Mouse (Mus musculus) heart, embryonic 12.5 days (tissue): ENCODE data around the gene Trp53bp2. TPM values are rescaled to one million over a fixed set of nuclear protein-coding genes. Genes with fewer than 3 reads are reported as not detected.

Experiments used
- ATAC-seq: fragments of 200-750 bp; cut with Nextera tagmentation; 2 replicates; pipeline ENCODE4 v1.8.0; 2017; ENCODE audit warnings: moderate TSS enrichment, moderate library complexity; ENCODE audit not compliant: insufficient number of reproducible peaks, low FRiP score
- H3K27ac ChIP-seq: fragments of 300-500 bp; sonication (generic); 2 replicates; pipeline ENCODE4 v1.5.1; 2016; ENCODE audit warnings: mild to moderate bottlenecking, moderate library complexity; ENCODE audit not compliant: poor library complexity, severe bottlenecking
- H3K27me3 ChIP-seq: fragments of 300-500 bp; sonication (generic); replicated peaks from 2 replicates; pipeline ENCODE4 v1.6.1; 2016; ENCODE audit warnings: mild to moderate bottlenecking, moderate library complexity
- H3K36me3 ChIP-seq: fragments of 300-500 bp; sonication (generic); 2 replicates; pipeline ENCODE4 v1.6.1; 2016; ENCODE audit warnings: mild to moderate bottlenecking, moderate library complexity
- H3K4me1 ChIP-seq: fragments of 300-500 bp; sonication (generic); replicated peaks from 2 replicates; pipeline ENCODE4 v1.6.1; 2016; ENCODE audit warnings: mild to moderate bottlenecking
- H3K4me2 ChIP-seq: fragments of 300-500 bp; sonication (generic); 2 replicates; pipeline ENCODE4 v1.6.1; 2016; ENCODE audit warnings: mild to moderate bottlenecking, moderate library complexity
- H3K4me3 ChIP-seq: fragments of 300-500 bp; sonication (generic); 2 replicates; pipeline ENCODE4 v1.5.1; 2016; ENCODE audit warnings: mild to moderate bottlenecking
- H3K9ac ChIP-seq: fragments of 300-500 bp; sonication (generic); 2 replicates; pipeline ENCODE4 v1.6.1; 2016; ENCODE audit warnings: mild to moderate bottlenecking, moderate library complexity
- H3K9me3 ChIP-seq: fragments of 300-500 bp; sonication (generic); replicated peaks from 2 replicates; pipeline ENCODE4 v1.6.1; 2016; ENCODE audit warnings: mild to moderate bottlenecking, moderate library complexity
- WGBS: fragments of 180-500 bp; shearing (Covaris S2); methylation state at CpG from one replicate; pipeline ENCODE4 v1.1.7; 2016; 5-methylcytosine and 5-hydroxymethylcytosine counted together
- polyA plus RNA-seq: library from polyadenylated mRNA; unstranded; fragments of >200 nt; fragmentation: Nextera tagmentation; extraction: Ambion mirVana; gene quantifications from 2 replicates; pipeline ENCODE4 v1.2.1, GENCODE M21; 2016

Trp53bp2 gene
- polyA plus RNA-seq, 1 experiment from 2014 or later: 18.9 TPM

GRCm38 (mm10) chr1:182489803-182490452 lies 81.0 kb downstream of the Trp53bp2 start:
- Histone ChIP-seq H3K4me3 (0 out of 2 replicates have a peak overlapping the region, but pooled peaks have one; percentile 8), H3K9ac (peak overlapping the region; percentile 38; the same call in 1 of the 2 replicates), H3K27me3 (no peaks in the 10 kb centered on the region), H3K9me3 (no peaks in the 10 kb centered on the region), H3K27ac (peak overlapping the region; percentile 64), H3K4me2 (peak overlapping the region; percentile 50), H3K4me1 (peaks cover 17% of the 10 kb centered on the region), H3K36me3 (peaks cover 65% of the 10 kb centered on the region)
- peak; percentile 90 for ATAC-seq
- 11% methylated on average over 21 of the region's 21 CpGs for WGBS

- H3K36me3 ChIP-seq: peaks cover 59% of the 10 kb centered on the region
- H3K27ac ChIP-seq: peak overlapping the region; percentile 64
- peaks cover 21% of the 10 kb centered on the region for H3K4me1 ChIP-seq
- 74% methylated on average over 7 of the region's 7 CpGs for WGBS
- 0 out of 2 replicates have a peak overlapping the region, but pooled peaks have one; percentile 38 for H3K9ac ChIP-seq
- ATAC-seq: no peak
- no peak overlapping the region for H3K4me3 ChIP-seq
- no peaks in the 10 kb centered on the region for H3K27me3 ChIP-seq
- H3K9me3 ChIP-seq: no peaks in the 10 kb centered on the region
- H3K4me2 ChIP-seq: no peak overlapping the region
These were observed 81.6 kb downstream of the Trp53bp2 start for GRCm38 (mm10) chr1:182490568-182490967.

DNA sequence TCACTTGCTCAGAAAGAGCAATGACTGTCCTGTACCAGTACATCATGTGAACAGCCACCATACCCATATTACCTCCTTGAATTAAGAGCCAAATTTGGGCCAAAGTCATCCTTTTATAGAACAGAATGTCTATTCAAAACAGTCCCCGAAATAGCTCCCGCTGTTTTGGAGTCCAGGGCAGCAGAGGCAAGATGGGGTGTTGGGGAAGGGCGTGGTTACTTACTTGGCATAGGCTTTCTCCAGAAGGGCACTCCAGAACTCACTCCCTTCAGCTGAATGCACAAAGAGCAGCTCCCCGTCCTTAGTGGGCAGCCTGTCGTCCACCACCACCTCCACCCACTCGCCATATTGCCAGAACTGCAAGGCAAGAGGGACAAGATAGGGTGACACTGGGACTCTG lies 82.9 kb downstream of the Trp53bp2 start:
- Histone ChIP-seq H3K9me3 (no peaks in the 10 kb centered on the region), H3K4me1 (peaks cover 33% of the 10 kb centered on the region), H3K9ac (no peak overlapping the region), H3K27me3 (no peaks in the 10 kb centered on the region), H3K4me3 (no peak overlapping the region), H3K27ac (no peak overlapping the region), H3K4me2 (no peak overlapping the region), H3K36me3 (peaks cover 48% of the 10 kb centered on the region)
- no peak for ATAC-seq
- 89% methylated on average over 6 of the region's 6 CpGs for WGBS

DNA sequence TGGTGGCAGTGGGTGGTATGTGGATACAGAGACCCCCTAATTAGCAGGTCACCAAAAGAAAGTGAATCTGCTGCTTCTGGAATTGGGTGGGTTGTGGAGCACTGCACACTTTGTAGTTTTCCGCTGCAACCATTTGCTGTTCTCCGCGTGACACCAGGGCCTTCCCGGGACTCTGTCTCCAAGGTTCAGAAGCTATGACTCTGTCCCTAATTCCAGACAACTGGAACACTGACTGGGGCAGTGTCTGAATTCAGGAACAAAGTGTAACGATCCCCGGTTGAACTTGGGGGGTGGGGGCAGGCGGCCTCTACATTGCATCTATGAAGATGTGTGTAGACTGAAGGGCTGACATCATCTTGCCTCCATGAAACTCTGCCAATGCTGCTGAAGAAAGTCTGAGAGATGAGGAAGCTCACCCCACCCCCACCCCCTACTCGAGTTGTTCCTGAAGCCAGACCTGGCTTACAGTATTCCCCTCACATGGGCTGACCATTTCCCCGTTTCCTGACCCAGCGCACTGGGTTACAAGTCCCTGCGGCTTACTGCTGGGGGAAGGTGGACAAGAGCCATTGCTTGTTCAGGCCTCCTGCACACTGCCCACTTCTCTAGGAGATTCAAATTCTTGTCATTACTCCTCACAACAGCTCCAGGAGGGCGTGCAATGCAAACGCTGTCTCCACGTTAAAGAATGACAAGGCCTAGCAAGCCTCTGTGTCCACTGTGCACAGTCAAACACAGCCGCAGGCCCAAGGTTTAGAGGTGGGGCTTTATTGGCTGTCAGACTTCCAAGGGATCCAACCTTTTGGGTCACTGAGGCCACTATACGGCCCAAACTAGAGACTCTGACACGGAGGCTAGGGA lies 85.5 kb downstream of the Trp53bp2 start:
- no peak overlapping the region; the same call in 1 of the 2 replicates for H3K4me2 ChIP-seq
- no peaks in the 10 kb centered on the region for H3K9me3 ChIP-seq
- H3K9ac ChIP-seq: no peak overlapping the region; the same call in 1 of the 2 replicates
- H3K27me3 ChIP-seq: no peaks in the 10 kb centered on the region
- H3K4me1 ChIP-seq: peaks cover 54% of the 10 kb centered on the region
- peaks cover 26% of the 10 kb centered on the region for H3K36me3 ChIP-seq
- 54% methylated on average over 17 of the region's 17 CpGs for WGBS
- ATAC-seq: no peak
- H3K4me3 ChIP-seq: no peak overlapping the region
- H3K27ac ChIP-seq: peak overlapping the region; percentile 39; the same call in 1 of the 2 replicates

DNA sequence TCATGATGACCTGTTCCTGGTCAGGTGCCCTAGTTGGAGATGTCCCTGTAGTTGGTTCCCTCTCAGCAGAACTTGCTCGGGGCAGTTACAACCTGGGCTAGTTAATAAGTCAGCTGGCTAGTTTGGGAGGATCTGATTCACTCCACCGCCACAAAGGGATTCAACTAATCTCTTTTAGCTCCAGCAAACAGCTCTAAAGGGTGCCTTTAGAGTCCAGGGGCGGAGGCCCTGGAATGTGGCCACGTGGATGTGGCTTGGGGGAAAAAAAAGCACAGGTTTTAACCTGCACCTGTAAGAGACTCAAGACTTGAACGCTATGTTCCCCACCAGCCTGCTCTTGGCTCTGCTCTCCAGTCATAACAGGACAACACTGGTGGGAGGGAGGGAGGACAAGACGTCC lies 87.7 kb downstream of the Trp53bp2 start:
- peaks cover 67% of the 10 kb centered on the region for H3K4me1 ChIP-seq
- H3K27me3 ChIP-seq: no peaks in the 10 kb centered on the region
- H3K36me3 ChIP-seq: peaks cover 22% of the 10 kb centered on the region
- no peak for ATAC-seq
- H3K9ac ChIP-seq: 0 out of 2 replicates have a peak overlapping the region, but pooled peaks have one; percentile 25
- no peak overlapping the region for H3K4me3 ChIP-seq
- no peak overlapping the region for H3K27ac ChIP-seq
- WGBS: 58% methylated on average over 6 of the region's 6 CpGs
- H3K9me3 ChIP-seq: no peaks in the 10 kb centered on the region
- no peak overlapping the region for H3K4me2 ChIP-seq

DNA sequence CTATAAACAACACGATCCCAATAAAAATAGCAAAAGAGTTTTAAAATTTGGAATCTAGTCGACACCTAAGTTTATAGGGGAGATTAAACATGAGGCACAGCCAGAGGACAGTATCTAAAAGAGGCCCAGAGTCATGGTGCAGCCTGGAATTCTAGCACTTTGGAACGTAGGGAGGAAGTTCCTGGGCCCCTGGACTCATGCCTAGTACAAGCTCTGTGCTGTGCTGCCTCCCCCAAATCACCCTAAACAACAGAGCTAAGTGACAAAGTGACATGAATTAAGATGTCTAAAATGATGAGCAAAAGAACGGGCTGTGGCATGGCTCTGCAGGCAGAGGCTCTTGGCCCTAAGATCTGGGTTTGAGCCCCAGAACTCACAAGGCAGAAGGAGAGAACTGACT lies 88.8 kb downstream of the Trp53bp2 start:
- Histone ChIP-seq H3K4me2 (no peak overlapping the region), H3K9ac (peak overlapping the region; percentile 27; the same call in 1 of the 2 replicates), H3K27ac (peak overlapping the region; percentile 29), H3K27me3 (no peaks in the 10 kb centered on the region), H3K36me3 (peaks cover 14% of the 10 kb centered on the region), H3K4me1 (peaks cover 77% of the 10 kb centered on the region), H3K4me3 (no peak overlapping the region), H3K9me3 (no peaks in the 10 kb centered on the region)
- ATAC-seq: no peak
- 33% methylated on average over 4 of the region's 4 CpGs for WGBS

DNA sequence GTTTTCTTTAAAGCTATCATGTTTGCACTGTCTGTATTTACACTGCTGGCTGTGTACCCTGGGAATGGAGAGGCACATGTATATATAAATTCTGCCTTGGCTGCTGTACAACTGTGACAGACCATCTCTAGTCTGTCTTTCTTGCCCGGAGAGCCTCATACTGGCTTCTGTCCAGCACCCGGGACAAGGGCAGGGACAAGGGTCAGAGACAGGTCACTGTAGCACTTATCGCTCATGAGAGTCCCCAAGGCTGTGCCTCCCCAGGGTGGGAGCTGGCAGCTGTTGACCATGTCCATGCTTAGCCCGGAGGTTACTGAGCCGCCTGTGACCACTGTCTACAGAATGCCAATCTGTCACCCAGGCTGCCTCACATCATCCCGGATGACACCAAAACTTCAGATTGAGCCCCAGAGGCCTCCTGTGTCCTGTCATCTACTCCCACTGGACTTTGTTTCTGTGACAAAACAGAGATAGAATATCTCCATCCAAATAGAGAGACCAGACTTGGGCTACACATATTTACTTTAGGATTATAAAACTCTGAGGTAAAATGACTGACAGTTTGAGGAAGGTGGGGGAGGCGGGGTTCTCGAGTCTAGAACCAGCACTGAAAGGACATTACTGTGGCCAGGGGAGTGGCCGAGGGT lies 90.6 kb downstream of the Trp53bp2 start:
- no peak overlapping the region for H3K9ac ChIP-seq
- ATAC-seq: peak; percentile 66
- H3K9me3 ChIP-seq: no peaks in the 10 kb centered on the region
- peaks cover 89% of the 10 kb centered on the region for H3K4me1 ChIP-seq
- H3K4me2 ChIP-seq: no peak overlapping the region
- H3K27ac ChIP-seq: peak overlapping the region; percentile 80
- 41% methylated on average over 9 of the region's 9 CpGs for WGBS
- H3K27me3 ChIP-seq: no peaks in the 10 kb centered on the region
- peaks cover 15% of the 10 kb centered on the region for H3K36me3 ChIP-seq
- H3K4me3 ChIP-seq: no peak overlapping the region

- WGBS: 65% methylated on average over 4 of the region's 4 CpGs
- no peak overlapping the region for H3K4me3 ChIP-seq
- peaks cover 21% of the 10 kb centered on the region for H3K36me3 ChIP-seq
- no peak overlapping the region for H3K9ac ChIP-seq
- H3K27ac ChIP-seq: peak overlapping the region; percentile 80
- no peak overlapping the region for H3K4me2 ChIP-seq
- no peaks in the 10 kb centered on the region for H3K9me3 ChIP-seq
- H3K4me1 ChIP-seq: peaks cover 89% of the 10 kb centered on the region
- no peaks in the 10 kb centered on the region for H3K27me3 ChIP-seq
- no peak for ATAC-seq
These were observed 91.3 kb downstream of the Trp53bp2 start for GRCm38 (mm10) chr1:182500224-182500623.

DNA sequence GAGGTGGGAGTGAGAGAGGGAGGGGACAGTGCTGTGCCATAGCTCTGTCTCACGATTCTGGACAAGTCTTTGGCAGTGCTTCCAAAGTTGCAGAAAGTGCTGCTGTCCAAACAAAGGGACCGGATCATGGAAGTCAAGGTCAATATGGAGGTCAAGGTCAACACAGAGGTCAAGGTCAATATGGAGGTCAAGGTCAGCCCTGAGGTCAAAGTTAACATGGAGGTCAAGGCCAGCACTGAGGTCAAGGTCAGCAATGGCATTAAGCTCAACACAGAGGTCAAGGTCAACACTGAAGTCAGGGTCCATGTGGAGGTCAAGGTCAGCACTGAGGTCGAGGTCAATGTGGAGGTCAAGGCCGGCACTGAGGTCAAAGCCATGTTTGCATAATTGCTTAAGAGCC lies 91.9 kb downstream of the Trp53bp2 start:
- peak overlapping the region; percentile 80; the same call in 1 of the 2 replicates for H3K27ac ChIP-seq
- no peak overlapping the region for H3K4me3 ChIP-seq
- H3K9ac ChIP-seq: no peak overlapping the region
- H3K36me3 ChIP-seq: peaks cover 24% of the 10 kb centered on the region
- no peaks in the 10 kb centered on the region for H3K27me3 ChIP-seq
- ATAC-seq: no peak
- peaks cover 93% of the 10 kb centered on the region for H3K4me1 ChIP-seq
- no peaks in the 10 kb centered on the region for H3K9me3 ChIP-seq
- 79% methylated on average over 4 of the region's 4 CpGs for WGBS
- no peak overlapping the region for H3K4me2 ChIP-seq

DNA sequence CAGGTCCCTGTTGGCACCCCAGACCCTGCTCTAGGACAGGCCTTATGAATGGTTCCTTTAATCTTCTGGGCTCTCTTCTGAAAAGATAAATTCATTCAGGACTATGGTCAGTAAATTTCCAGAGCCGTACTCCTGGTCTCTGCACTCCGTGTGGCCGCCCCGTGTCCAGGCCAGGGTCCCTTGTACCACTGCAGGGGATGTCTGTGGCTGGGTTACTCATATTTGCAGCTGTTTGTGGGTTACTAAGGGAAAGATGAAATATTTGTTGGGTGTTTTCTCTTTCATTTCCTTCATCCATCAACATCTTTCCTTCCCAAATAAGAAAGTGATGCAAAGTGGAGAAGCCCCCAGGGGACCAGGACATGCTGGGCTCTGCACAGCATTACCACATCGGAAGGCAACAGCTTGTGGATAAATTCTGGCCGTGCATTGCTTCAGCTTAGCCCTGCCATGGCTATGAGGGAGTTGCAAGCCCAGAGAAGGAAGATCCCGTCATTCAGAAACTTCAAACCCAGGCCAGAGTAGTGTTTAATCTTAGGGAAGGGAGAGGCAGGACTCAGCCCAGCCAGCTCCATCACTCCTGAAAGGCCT lies 92.9 kb downstream of the Trp53bp2 start:
- Histone ChIP-seq H3K4me3 (no peak overlapping the region), H3K27me3 (no peaks in the 10 kb centered on the region), H3K9me3 (no peaks in the 10 kb centered on the region), H3K9ac (no peak overlapping the region), H3K27ac (no peak overlapping the region), H3K4me2 (no peak overlapping the region), H3K4me1 (peaks cover 92% of the 10 kb centered on the region), H3K36me3 (peaks cover 24% of the 10 kb centered on the region)
- no peak for ATAC-seq
- 73% methylated on average over 7 of the region's 7 CpGs for WGBS
